Mouse (Mus musculus) lung, adult 2 months (tissue): ENCODE data around the gene Mcm3ap.

Experiments
- CTCF ChIP-seq: fragments of 200-500 bp; IDR thresholded peaks from 2 replicates; pipeline ENCODE4 v1.5.1; 2011; ENCODE audit warnings: mild to moderate bottlenecking, low read length, control low read depth; ENCODE audit not compliant: insufficient read depth
- POLR2A ChIP-seq: fragments of 200-500 bp; IDR thresholded peaks from 2 replicates; pipeline ENCODE4 v1.6.1; 2011; ENCODE audit warnings: low read depth, mild to moderate bottlenecking, control low read depth, low read length, borderline replicate concordance; ENCODE audit errors: extremely low read depth

DNA sequence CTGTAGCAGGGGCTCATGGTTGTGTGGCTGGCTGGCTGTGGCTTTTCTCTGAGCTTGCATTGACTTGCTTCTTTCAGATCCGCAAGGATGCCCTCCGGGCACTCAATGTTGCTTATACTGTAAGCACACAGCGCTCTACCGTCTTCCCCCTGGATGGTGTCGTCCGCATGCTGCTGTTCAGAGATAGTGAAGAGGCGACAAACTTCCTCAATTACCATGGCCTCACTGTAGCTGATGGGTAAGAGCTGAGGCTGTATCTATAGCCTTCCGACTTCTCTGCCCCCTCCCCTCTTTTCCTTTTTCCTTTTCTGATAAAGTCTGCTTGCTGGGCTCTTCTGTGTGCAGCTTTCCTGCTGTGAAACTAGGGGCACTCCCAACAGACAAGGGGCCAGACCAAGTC is 19.5 kb downstream of the Mcm3ap start:
- no peak for TF ChIP-seq CTCF
- TF ChIP-seq POLR2A: no peak
